Mouse (Mus musculus): Measurements from ENCODE around the gene Gnao1. TPM values are rescaled to one million over a fixed set of nuclear protein-coding genes. Genes with fewer than 3 reads are reported as not detected.

Gene Gnao1
- polyA plus RNA-seq, 1 experiment: not detected

DNA sequence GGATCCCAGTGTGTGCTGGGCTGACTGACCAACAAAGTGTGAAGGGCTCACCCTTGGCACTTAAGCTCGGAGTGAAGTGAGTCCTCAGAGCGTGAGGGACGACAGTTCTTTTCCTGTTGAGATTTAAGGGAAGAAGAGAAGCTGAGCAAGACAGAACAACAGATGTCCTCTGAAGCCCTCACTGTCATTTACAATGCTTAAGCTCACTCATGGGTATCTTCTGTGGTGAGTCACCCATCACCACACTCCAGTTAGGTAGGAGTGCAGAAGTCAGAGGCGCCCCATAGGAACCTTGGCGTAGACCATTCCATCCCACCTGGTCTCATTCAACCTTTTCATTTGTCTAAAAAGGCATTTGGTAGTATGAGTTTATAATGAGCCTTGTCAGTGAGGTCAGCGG, 71.6 kb downstream of the Gnao1 start:
- 91% methylated on average over 6 of the region's 6 CpGs for WGBS
- H3K27ac ChIP-seq (ENCODE audit: insufficient read depth, low read depth, low read length): no peak overlapping the region; the same call in 1 of the 2 replicates

DNA sequence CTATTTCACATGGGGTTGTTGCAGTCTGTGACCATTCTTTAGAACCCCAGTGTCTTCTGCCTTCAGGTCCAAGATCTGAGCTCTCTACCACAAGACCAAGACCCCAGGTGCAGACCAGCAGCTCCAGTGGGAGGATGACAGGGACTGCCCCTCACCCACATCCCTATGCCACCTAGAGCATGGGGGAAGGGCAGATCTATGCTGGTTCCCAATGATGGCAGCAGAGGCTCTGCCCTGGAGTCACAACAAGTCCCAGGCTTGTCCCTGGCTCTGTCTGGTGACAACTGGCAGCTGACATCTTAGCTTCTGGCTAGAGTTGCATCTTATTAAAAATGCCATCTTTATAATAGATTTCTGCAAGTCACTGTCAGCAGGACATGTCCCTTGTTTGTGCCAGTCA, 73.5 kb downstream of the Gnao1 start:
- Histone ChIP-seq H3K4me3 (ENCODE audit: insufficient read depth, low read depth, low read length) (no peak overlapping the region), H3K4me1 (ENCODE audit: control insufficient read depth, insufficient read depth, low read length) (peaks cover 18% of the 10 kb centered on the region), H3K27ac (ENCODE audit: insufficient read depth, low read depth, low read length) (no peak overlapping the region)
- no peak for TF ChIP-seq POLR2A (IDR thresholded peaks at IDR 0.05; ENCODE audit: insufficient read depth, low read depth, low read length)
- no peak for TF ChIP-seq CTCF (IDR thresholded peaks at IDR 0.05; ENCODE audit: insufficient read depth, low read depth, low read length)

More for the DNA sequence above, 71.6 kb downstream of the Gnao1 start:
- TF ChIP-seq POLR2A (IDR thresholded peaks at IDR 0.05; ENCODE audit: insufficient read depth, low read depth, low read length): no peak
- TF ChIP-seq CTCF (IDR thresholded peaks at IDR 0.05; ENCODE audit: insufficient read depth, low read depth, low read length): no peak
- H3K4me1 ChIP-seq (ENCODE audit: control insufficient read depth, insufficient read depth, low read length): peaks cover 23% of the 10 kb centered on the region
- no peak overlapping the region for H3K4me3 ChIP-seq (ENCODE audit: insufficient read depth, low read depth, low read length)

DNA sequence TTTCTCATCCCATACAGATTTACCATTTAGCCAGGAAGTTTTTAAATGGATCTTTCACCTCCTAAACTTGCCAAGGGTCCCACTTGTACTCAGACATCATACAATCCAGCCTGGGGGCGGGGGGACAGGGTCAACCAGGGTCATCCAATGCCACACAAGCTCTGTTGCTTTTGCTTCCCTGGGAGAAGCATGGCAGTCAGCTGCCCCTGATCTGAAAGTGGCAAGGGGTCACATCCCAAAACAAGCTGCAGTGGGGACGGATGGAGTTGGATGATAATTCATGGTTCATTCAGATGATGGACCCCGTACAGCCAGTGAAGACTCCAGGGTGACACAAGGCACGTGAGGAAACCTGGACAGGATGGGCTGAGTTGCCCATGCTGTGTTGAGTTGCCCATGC, 74.0 kb downstream of the Gnao1 start:
- H3K4me1 ChIP-seq (ENCODE audit: control insufficient read depth, insufficient read depth, low read length): peaks cover 21% of the 10 kb centered on the region
- 87% methylated on average over 4 of the region's 4 CpGs for WGBS
- 0 out of 2 replicates have a peak overlapping the region, but pooled peaks have one; percentile 2 for H3K27ac ChIP-seq (ENCODE audit: insufficient read depth, low read depth, low read length)
- no peak overlapping the region for H3K4me3 ChIP-seq (ENCODE audit: insufficient read depth, low read depth, low read length)
- no peak for TF ChIP-seq CTCF (IDR thresholded peaks at IDR 0.05; ENCODE audit: insufficient read depth, low read depth, low read length)
- no peak for TF ChIP-seq POLR2A (IDR thresholded peaks at IDR 0.05; ENCODE audit: insufficient read depth, low read depth, low read length)

DNA sequence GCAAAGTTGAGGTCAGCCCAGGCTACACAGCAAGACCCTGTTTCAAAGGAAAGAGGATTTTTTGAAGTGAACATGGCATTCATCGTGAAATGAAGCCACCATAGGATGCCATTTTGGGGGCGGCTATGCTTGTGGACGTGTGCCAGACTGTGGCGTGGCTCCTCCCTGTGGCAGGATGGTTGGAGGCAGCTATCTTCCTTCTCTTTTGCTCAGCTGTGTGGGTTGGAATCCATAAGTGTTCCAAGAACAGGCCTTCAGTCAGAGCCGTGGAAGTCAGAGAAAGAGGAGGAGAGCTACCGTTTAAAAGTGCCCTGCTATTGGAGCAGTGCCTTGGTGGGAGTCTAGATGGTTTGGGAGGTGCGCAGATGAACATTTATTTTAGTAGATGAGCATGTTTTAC, 74.5 kb downstream of the Gnao1 start:
- TF ChIP-seq POLR2A (IDR thresholded peaks at IDR 0.05; ENCODE audit: insufficient read depth, low read depth, low read length): no peak
- 35% methylated on average over 7 of the region's 7 CpGs for WGBS
- Histone ChIP-seq H3K27ac (ENCODE audit: insufficient read depth, low read depth, low read length) (0 out of 2 replicates have a peak overlapping the region, but pooled peaks have one; percentile 2), H3K4me1 (ENCODE audit: control insufficient read depth, insufficient read depth, low read length) (peaks cover 26% of the 10 kb centered on the region), H3K4me3 (ENCODE audit: insufficient read depth, low read depth, low read length) (no peak overlapping the region)

DNA sequence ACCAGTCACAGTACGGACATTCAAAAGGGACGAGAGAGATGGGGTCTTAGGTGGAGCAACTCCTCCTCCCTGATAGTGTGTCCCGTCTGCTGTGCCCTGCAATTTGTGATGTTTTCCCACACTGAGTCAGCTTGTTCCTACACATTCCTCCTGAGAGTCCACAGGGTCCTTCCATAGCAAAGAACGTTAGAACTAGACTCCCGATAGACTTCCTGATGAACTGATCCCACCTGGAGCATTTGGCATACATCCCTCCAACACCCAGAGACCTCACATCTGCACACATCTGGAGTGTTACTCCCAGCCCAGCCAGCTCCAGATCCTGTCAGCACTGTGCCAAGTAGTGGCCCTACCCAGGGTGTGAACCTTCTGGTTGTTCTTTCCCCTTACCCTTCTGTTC, 76.4 kb downstream of the Gnao1 start:
- 57% methylated on average over 5 of the region's 5 CpGs for WGBS

DNA sequence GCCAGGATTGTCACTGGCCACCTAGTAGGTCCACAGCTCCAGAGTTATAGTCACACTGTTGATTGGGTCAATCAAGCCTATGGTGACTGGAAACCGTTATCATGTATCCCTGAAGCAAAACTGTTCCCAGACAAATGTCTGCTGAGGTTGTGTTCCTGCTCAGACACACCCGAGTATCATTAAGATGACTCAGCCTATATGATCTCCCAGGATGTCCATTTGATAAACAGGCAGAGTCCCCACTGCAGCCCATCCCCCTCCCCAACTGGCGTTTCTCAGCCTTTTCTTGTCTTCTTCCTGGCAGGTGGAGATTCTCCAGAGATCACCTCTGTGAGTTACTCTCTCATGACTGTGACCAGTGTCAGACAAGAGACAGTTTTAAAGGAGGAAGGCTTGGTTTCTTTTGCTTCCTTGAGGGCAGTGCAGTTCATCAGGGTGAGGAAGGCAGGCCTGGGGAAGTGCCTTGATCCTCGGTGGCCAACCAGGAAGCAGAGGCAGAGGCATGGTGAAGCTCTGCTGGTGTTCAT, 78.4 kb downstream of the Gnao1 start:
- H3K27ac ChIP-seq (ENCODE audit: insufficient read depth, low read depth, low read length): peak overlapping the region; percentile 46; the same call in 1 of the 2 replicates
- H3K4me1 ChIP-seq (ENCODE audit: control insufficient read depth, insufficient read depth, low read length): peaks cover 26% of the 10 kb centered on the region
- TF ChIP-seq POLR2A (IDR thresholded peaks at IDR 0.05; ENCODE audit: insufficient read depth, low read depth, low read length): no peak
- no peak for TF ChIP-seq CTCF (IDR thresholded peaks at IDR 0.05; ENCODE audit: insufficient read depth, low read depth, low read length)
- H3K4me3 ChIP-seq (ENCODE audit: insufficient read depth, low read depth, low read length): no peak overlapping the region
- 47% methylated on average over 4 of the region's 4 CpGs for WGBS

More for the DNA sequence above, 76.4 kb downstream of the Gnao1 start:
- Histone ChIP-seq H3K4me3 (ENCODE audit: insufficient read depth, low read depth, low read length) (no peak overlapping the region), H3K27ac (ENCODE audit: insufficient read depth, low read depth, low read length) (no peak overlapping the region), H3K4me1 (ENCODE audit: control insufficient read depth, insufficient read depth, low read length) (peaks cover 27% of the 10 kb centered on the region)
- no peak for TF ChIP-seq CTCF (IDR thresholded peaks at IDR 0.05; ENCODE audit: insufficient read depth, low read depth, low read length)
- TF ChIP-seq POLR2A (IDR thresholded peaks at IDR 0.05; ENCODE audit: insufficient read depth, low read depth, low read length): no peak

DNA sequence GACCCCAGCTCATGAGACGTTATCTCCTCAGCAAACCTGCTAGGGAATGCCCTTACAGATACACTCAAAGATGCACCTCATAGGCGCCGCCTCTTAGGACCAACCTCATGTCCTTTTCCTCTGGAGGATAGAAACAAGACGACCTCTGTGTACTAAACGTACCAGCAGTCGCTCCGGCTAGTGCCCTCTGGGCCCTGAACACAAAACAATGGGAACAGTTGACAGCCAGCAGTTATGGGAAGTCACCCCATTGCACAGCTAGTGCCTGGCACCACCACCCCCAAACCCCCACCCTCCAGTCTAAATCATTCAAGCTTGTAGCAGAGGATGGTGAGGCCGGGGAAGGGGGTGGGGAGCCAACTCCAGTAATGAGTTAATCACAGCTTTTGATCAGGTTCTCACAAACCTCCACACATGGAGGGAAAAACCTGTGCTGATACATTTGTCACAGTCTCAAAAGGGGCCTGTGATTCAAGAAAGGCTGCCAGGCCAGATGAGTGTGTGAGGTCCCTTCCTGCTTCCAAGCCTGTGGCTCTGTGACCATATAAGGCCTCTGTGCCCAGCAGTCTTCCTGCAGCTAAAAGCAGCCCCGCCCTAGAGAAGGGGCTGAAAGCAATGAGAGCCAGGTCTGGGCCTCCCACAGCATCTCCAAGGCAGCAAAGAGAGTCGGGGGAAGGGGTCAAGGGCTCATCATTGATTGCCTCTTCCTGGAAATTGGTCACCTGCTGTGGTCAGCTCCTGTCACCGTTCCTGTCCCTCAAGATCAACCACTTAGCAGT, 79.1 kb downstream of the Gnao1 start:
- Histone ChIP-seq H3K27ac (ENCODE audit: insufficient read depth, low read depth, low read length) (peak overlapping the region; percentile 46; the same call in 1 of the 2 replicates), H3K4me1 (ENCODE audit: control insufficient read depth, insufficient read depth, low read length) (peaks cover 22% of the 10 kb centered on the region), H3K4me3 (ENCODE audit: insufficient read depth, low read depth, low read length) (no peak overlapping the region)
- no peak for TF ChIP-seq CTCF (IDR thresholded peaks at IDR 0.05; ENCODE audit: insufficient read depth, low read depth, low read length)
- no peak for TF ChIP-seq POLR2A (IDR thresholded peaks at IDR 0.05; ENCODE audit: insufficient read depth, low read depth, low read length)
- WGBS: 55% methylated on average over 11 of the region's 11 CpGs

DNA sequence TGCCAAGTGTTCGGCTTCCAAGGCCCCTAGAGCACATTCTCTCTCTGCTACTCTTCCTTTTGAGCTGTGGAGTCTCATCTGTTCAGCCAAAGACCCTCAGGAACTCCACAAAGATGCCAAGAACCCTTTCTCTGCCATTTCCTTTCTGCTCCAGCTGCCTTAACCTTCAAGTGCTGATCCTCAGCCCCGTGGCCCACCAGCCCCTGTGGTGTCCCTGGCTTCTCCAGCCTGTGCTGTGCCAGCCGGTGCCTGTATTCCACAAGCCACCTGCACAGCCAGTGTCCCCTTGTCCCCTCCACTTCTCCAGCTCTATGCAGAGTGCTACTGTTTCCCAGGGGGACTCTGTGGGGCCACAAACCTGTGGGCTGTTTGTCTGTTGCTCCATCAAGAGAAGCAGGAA, 83.8 kb downstream of the Gnao1 start:
- no peak overlapping the region for H3K27ac ChIP-seq (ENCODE audit: insufficient read depth, low read depth, low read length)
- TF ChIP-seq POLR2A (IDR thresholded peaks at IDR 0.05; ENCODE audit: insufficient read depth, low read depth, low read length): no peak
- no peak for TF ChIP-seq CTCF (IDR thresholded peaks at IDR 0.05; ENCODE audit: insufficient read depth, low read depth, low read length)

DNA sequence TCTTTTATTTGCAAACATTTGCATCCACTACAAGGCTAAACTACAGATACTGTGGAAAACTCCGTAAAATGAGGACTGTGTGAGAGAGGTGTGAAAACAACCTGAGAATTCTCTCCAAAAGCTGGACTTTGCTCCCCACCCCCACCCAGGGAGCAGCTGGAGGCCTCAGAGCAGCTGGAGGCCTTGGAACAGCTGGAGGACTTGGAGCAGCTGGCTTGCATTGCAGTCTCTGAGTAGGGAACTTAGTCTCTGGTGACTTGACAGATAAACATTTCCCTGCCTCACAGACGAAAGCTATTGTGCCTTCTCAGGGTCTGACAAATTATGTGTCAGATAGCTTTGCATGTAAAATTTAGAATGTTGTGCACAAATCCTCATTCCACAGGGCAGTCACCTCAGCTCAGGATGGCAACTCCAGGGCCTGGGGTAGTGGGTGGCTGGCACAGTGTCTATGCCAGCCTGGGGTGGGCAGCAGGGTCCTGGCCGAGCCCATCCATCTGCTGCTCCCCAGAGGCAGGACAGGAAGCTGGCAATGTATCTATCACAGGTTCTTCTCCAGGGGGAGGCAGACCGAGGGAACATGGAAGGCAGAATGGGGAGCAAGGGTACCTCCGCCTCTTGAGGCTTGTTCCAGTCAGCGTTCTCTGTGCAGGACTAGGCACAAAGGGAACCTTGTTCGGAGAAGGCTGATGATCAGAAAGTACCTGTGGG, 87.2 kb downstream of the Gnao1 start:
- no peak for TF ChIP-seq POLR2A (IDR thresholded peaks at IDR 0.05; ENCODE audit: insufficient read depth, low read depth, low read length)
- TF ChIP-seq CTCF (IDR thresholded peaks at IDR 0.05; ENCODE audit: insufficient read depth, low read depth, low read length): no peak
- 76% methylated on average over 7 of the region's 7 CpGs for WGBS
- Histone ChIP-seq H3K27ac (ENCODE audit: insufficient read depth, low read depth, low read length) (no peak overlapping the region), H3K4me3 (ENCODE audit: insufficient read depth, low read depth, low read length) (no peak overlapping the region), H3K4me1 (ENCODE audit: control insufficient read depth, insufficient read depth, low read length) (peaks cover 9% of the 10 kb centered on the region)

More for the DNA sequence above, 83.8 kb downstream of the Gnao1 start:
- Histone ChIP-seq H3K4me1 (ENCODE audit: control insufficient read depth, insufficient read depth, low read length) (peaks cover 13% of the 10 kb centered on the region), H3K4me3 (ENCODE audit: insufficient read depth, low read depth, low read length) (no peak overlapping the region)
- WGBS: 71% methylated on average over 3 of the region's 3 CpGs

Data from olfactory bulb, adult 2 months (tissue).